Mouse (Mus musculus): Measurements from ENCODE around the gene Prpf19. TPM values are rescaled to one million over a fixed set of nuclear protein-coding genes. Genes with fewer than 3 reads are reported as not detected.

Prpf19 gene
- polyA plus RNA-seq, 1 experiment, result 58.3 TPM

- H3K27ac ChIP-seq (ENCODE audit: control insufficient read depth, insufficient read depth, low read depth, low read length, poor library complexity), result no peak overlapping the region
- 65% methylated on average over 5 of the region's 5 CpGs for WGBS
- H3K4me3 ChIP-seq (replicated peaks; ENCODE audit: control insufficient read depth, low read depth, low read length), result no peak overlapping the region
- H3K4me1 ChIP-seq (ENCODE audit: control insufficient read depth, insufficient read depth, low read length), result no peaks in the 10 kb centered on the region; the same call in 1 of the 2 replicates
- TF ChIP-seq POLR2A (IDR thresholded peaks at IDR 0.05; ENCODE audit: borderline replicate concordance, control insufficient read depth, low read depth, low read length) (no peak), CTCF (IDR thresholded peaks at IDR 0.05; ENCODE audit: control insufficient read depth, insufficient read depth, low read length) (no peak)
Measured at GRCm38 (mm10) chr19:10916506-10916905, 21.5 kb downstream of the Prpf19 start.

GRCm38 (mm10) chr19:10918321-10918991, 23.4 kb downstream of the Prpf19 start:
- Histone ChIP-seq H3K4me1 (ENCODE audit: control insufficient read depth, insufficient read depth, low read length) (no peaks in the 10 kb centered on the region; the same call in 1 of the 2 replicates), H3K4me3 (replicated peaks; ENCODE audit: control insufficient read depth, low read depth, low read length) (no peak overlapping the region), H3K27ac (ENCODE audit: control insufficient read depth, insufficient read depth, low read depth, low read length, poor library complexity) (no peak overlapping the region)
- TF ChIP-seq CTCF (IDR thresholded peaks at IDR 0.05; ENCODE audit: control insufficient read depth, insufficient read depth, low read length) (no peak), POLR2A (IDR thresholded peaks at IDR 0.05; ENCODE audit: borderline replicate concordance, control insufficient read depth, low read depth, low read length) (no peak)
- 83% methylated on average over 10 of the region's 10 CpGs for WGBS

GRCm38 (mm10) chr19:10920532-10920931, 25.5 kb downstream of the Prpf19 start, which contains the start of gene Zp1:
Gene Zp1 (minus strand): TSS chr19:10920632.
- Histone ChIP-seq H3K4me1 (ENCODE audit: control insufficient read depth, insufficient read depth, low read length) (no peaks in the 10 kb centered on the region), H3K4me3 (replicated peaks; ENCODE audit: control insufficient read depth, low read depth, low read length) (no peak within 1 kb of the TSS), H3K27ac (ENCODE audit: control insufficient read depth, insufficient read depth, low read depth, low read length, poor library complexity) (no peak within 1 kb of the TSS)
- 56% methylated on average over 2 of the region's 2 CpGs for WGBS
- no peak for TF ChIP-seq POLR2A (IDR thresholded peaks at IDR 0.05; ENCODE audit: borderline replicate concordance, control insufficient read depth, low read depth, low read length)

- H3K4me3 ChIP-seq (replicated peaks; ENCODE audit: control insufficient read depth, low read depth, low read length), result no peak overlapping the region
- no peaks in the 10 kb centered on the region for H3K4me1 ChIP-seq (ENCODE audit: control insufficient read depth, insufficient read depth, low read length)
- no peak overlapping the region for H3K27ac ChIP-seq (ENCODE audit: control insufficient read depth, insufficient read depth, low read depth, low read length, poor library complexity)
- TF ChIP-seq POLR2A (IDR thresholded peaks at IDR 0.05; ENCODE audit: borderline replicate concordance, control insufficient read depth, low read depth, low read length), result no peak
- TF ChIP-seq CTCF (IDR thresholded peaks at IDR 0.05; ENCODE audit: control insufficient read depth, insufficient read depth, low read length), result no peak
- 62% methylated on average over 3 of the region's 3 CpGs for WGBS
Measured at GRCm38 (mm10) chr19:10921058-10921457, 26.0 kb downstream of the Prpf19 start.

GRCm38 (mm10) chr19:10924220-10924619, 29.2 kb downstream of the Prpf19 start:
- TF ChIP-seq POLR2A (IDR thresholded peaks at IDR 0.05; ENCODE audit: borderline replicate concordance, control insufficient read depth, low read depth, low read length) (no peak), CTCF (IDR thresholded peaks at IDR 0.05; ENCODE audit: control insufficient read depth, insufficient read depth, low read length) (no peak)
- WGBS, result 62% methylated on average over 4 of the region's 4 CpGs
- Histone ChIP-seq H3K27ac (ENCODE audit: control insufficient read depth, insufficient read depth, low read depth, low read length, poor library complexity) (no peak overlapping the region), H3K4me1 (ENCODE audit: control insufficient read depth, insufficient read depth, low read length) (no peaks in the 10 kb centered on the region), H3K4me3 (replicated peaks; ENCODE audit: control insufficient read depth, low read depth, low read length) (no peak overlapping the region)

- TF ChIP-seq POLR2A (IDR thresholded peaks at IDR 0.05; ENCODE audit: borderline replicate concordance, control insufficient read depth, low read depth, low read length), result no peak
- TF ChIP-seq CTCF (IDR thresholded peaks at IDR 0.05; ENCODE audit: control insufficient read depth, insufficient read depth, low read length), result no peak
- WGBS, result 77% methylated on average over 6 of the region's 6 CpGs
Measured at GRCm38 (mm10) chr19:10926123-10926621, 31.1 kb downstream of the Prpf19 start.

GRCm38 (mm10) chr19:10926666-10927065, 31.6 kb downstream of the Prpf19 start:
- TF ChIP-seq POLR2A (IDR thresholded peaks at IDR 0.05; ENCODE audit: borderline replicate concordance, control insufficient read depth, low read depth, low read length), result no peak
- no peak for TF ChIP-seq CTCF (IDR thresholded peaks at IDR 0.05; ENCODE audit: control insufficient read depth, insufficient read depth, low read length)
- 71% methylated on average over 4 of the region's 4 CpGs for WGBS
- Histone ChIP-seq H3K4me1 (ENCODE audit: control insufficient read depth, insufficient read depth, low read length) (peaks cover 2% of the 10 kb centered on the region; the same call in 1 of the 2 replicates), H3K4me3 (replicated peaks; ENCODE audit: control insufficient read depth, low read depth, low read length) (no peak overlapping the region), H3K27ac (ENCODE audit: control insufficient read depth, insufficient read depth, low read depth, low read length, poor library complexity) (no peak overlapping the region)

More at GRCm38 (mm10) chr19:10926123-10926621, 31.1 kb downstream of the Prpf19 start:
- Histone ChIP-seq H3K4me3 (replicated peaks; ENCODE audit: control insufficient read depth, low read depth, low read length) (no peak overlapping the region), H3K27ac (ENCODE audit: control insufficient read depth, insufficient read depth, low read depth, low read length, poor library complexity) (no peak overlapping the region), H3K4me1 (ENCODE audit: control insufficient read depth, insufficient read depth, low read length) (peaks cover 2% of the 10 kb centered on the region; the same call in 1 of the 2 replicates)

- TF ChIP-seq POLR2A (IDR thresholded peaks at IDR 0.05; ENCODE audit: borderline replicate concordance, control insufficient read depth, low read depth, low read length), result no peak
- WGBS, result 38% methylated on average over 2 of the region's 2 CpGs
- Histone ChIP-seq H3K4me1 (ENCODE audit: control insufficient read depth, insufficient read depth, low read length) (peaks cover 2% of the 10 kb centered on the region; the same call in 1 of the 2 replicates), H3K27ac (ENCODE audit: control insufficient read depth, insufficient read depth, low read depth, low read length, poor library complexity) (no peak overlapping the region), H3K4me3 (replicated peaks; ENCODE audit: control insufficient read depth, low read depth, low read length) (no peak overlapping the region)
Measured at GRCm38 (mm10) chr19:10930641-10931040, 35.6 kb downstream of the Prpf19 start.
